Mouse (Mus musculus): ENCODE data around the gene Heatr5a.
A peak's percentile ranks its signal among the peaks of the same experiment; 100 is the strongest.

The Heatr5a gene

GRCm38 (mm10) chr12:51972269-51973065, 1.3 kb upstream of the Heatr5a start:
- no peak for ATAC-seq (ENCODE audit: insufficient number of reproducible peaks, low FRiP score, low TSS enrichment)

- ATAC-seq (ENCODE audit: insufficient number of reproducible peaks, low FRiP score, low TSS enrichment) = no peak; the same call in 1 of the 2 replicates
These were observed 610 bp downstream of the Heatr5a start for GRCm38 (mm10) chr12:51970352-51971069.

- no peak for ATAC-seq (ENCODE audit: insufficient number of reproducible peaks, low FRiP score, low TSS enrichment)
These were observed 1.2 kb downstream of the Heatr5a start for GRCm38 (mm10) chr12:51969876-51970275.

GRCm38 (mm10) chr12:51969092-51969491, 2.0 kb downstream of the Heatr5a start:
- no peak for ATAC-seq (ENCODE audit: insufficient number of reproducible peaks, low FRiP score, low TSS enrichment)

GRCm38 (mm10) chr12:51967915-51968595, 3.1 kb downstream of the Heatr5a start:
- ATAC-seq (ENCODE audit: insufficient number of reproducible peaks, low FRiP score, low TSS enrichment) = no peak

- no peak for ATAC-seq (ENCODE audit: insufficient number of reproducible peaks, low FRiP score, low TSS enrichment)
These were observed 13.5 kb downstream of the Heatr5a start for GRCm38 (mm10) chr12:51957626-51958025.

GRCm38 (mm10) chr12:51952309-51952708, 18.8 kb downstream of the Heatr5a start:
- no peak for ATAC-seq (ENCODE audit: insufficient number of reproducible peaks, low FRiP score, low TSS enrichment)

- no peak for ATAC-seq (ENCODE audit: insufficient number of reproducible peaks, low FRiP score, low TSS enrichment)
These were observed 23.6 kb downstream of the Heatr5a start for GRCm38 (mm10) chr12:51947498-51947945.

GRCm38 (mm10) chr12:51945331-51945730, 25.8 kb downstream of the Heatr5a start:
- ATAC-seq (ENCODE audit: insufficient number of reproducible peaks, low FRiP score, low TSS enrichment) = no peak

GRCm38 (mm10) chr12:51939848-51940247, 31.3 kb downstream of the Heatr5a start:
- ATAC-seq (ENCODE audit: insufficient number of reproducible peaks, low FRiP score, low TSS enrichment) = no peak

- ATAC-seq (ENCODE audit: insufficient number of reproducible peaks, low FRiP score, low TSS enrichment) = no peak
These were observed 33.2 kb downstream of the Heatr5a start for GRCm38 (mm10) chr12:51937938-51938337.

GRCm38 (mm10) chr12:51929630-51930029, 41.5 kb downstream of the Heatr5a start:
- no peak for ATAC-seq (ENCODE audit: insufficient number of reproducible peaks, low FRiP score, low TSS enrichment)

GRCm38 (mm10) chr12:51917191-51917590, 53.9 kb downstream of the Heatr5a start:
- no peak for ATAC-seq (ENCODE audit: insufficient number of reproducible peaks, low FRiP score, low TSS enrichment)

- ATAC-seq (ENCODE audit: insufficient number of reproducible peaks, low FRiP score, low TSS enrichment) = no peak
These were observed 56.0 kb downstream of the Heatr5a start for GRCm38 (mm10) chr12:51914903-51915670.

- ATAC-seq (ENCODE audit: insufficient number of reproducible peaks, low FRiP score, low TSS enrichment) = no peak
These were observed 61.9 kb downstream of the Heatr5a start for GRCm38 (mm10) chr12:51909202-51909601.

GRCm38 (mm10) chr12:51907543-51907942, 63.6 kb downstream of the Heatr5a start:
- ATAC-seq (ENCODE audit: insufficient number of reproducible peaks, low FRiP score, low TSS enrichment) = no peak

- 0 out of 2 replicates have a peak, but pooled peaks have one; percentile 15 for ATAC-seq (ENCODE audit: insufficient number of reproducible peaks, low FRiP score, low TSS enrichment)
These were observed 70.6 kb downstream of the Heatr5a start for GRCm38 (mm10) chr12:51900551-51900950.

- ATAC-seq (ENCODE audit: insufficient number of reproducible peaks, low FRiP score, low TSS enrichment) = no peak
These were observed 74.2 kb downstream of the Heatr5a start for GRCm38 (mm10) chr12:51896901-51897300.

GRCm38 (mm10) chr12:51888609-51889008, 82.5 kb downstream of the Heatr5a start:
- ATAC-seq (ENCODE audit: insufficient number of reproducible peaks, low FRiP score, low TSS enrichment) = no peak
